Mouse (Mus musculus): ENCODE data around the gene Arfip1. TPM values are rescaled to one million over a fixed set of nuclear protein-coding genes. Genes with fewer than 3 reads are reported as not detected.

Gene Arfip1
- total and polyA plus RNA-seq, 3 experiments = 5.6 to 14.8 (median 14.8) TPM

DNA sequence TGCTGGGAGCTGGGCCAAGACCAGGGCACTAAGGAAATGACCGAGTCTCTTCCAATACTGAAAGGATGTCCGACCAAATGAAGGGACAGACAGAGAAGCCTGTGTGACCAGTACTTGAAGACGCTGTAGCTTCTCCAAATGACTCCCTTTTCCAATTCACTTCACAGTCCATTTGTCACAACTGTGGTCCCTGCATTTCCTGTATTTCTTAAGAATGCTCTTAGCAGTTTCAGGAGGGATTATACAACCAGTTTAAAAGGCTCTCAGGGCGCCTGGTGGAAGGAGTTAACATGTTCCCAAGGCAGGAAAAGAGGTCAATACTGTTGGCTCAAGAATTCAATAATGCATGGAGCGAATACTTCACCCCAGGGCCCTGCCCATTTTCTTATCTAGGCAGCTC lies 109.5 kb downstream of the Arfip1 start:
- no peaks in the 10 kb centered on the region for H3K36me3 ChIP-seq (ENCODE audit: control insufficient read depth, insufficient read depth, low read length)
- intact Hi-C loops (cut with DNase I) = no loop called here
- H3K27ac ChIP-seq = no peak overlapping the region
- WGBS = 45% methylated on average over 5 of the region's 5 CpGs
- H3K4me1 ChIP-seq (ENCODE audit: control insufficient read depth, insufficient read depth, low read length) = peaks cover 2% of the 10 kb centered on the region
- H3K9ac ChIP-seq (ENCODE audit: low read depth, low read length) = no peak overlapping the region
- DNase-seq = no peak
- no peaks in the 10 kb centered on the region; the same call in 1 of the 2 replicates for H3K27me3 ChIP-seq (ENCODE audit: control insufficient read depth, insufficient read depth, low read length)
- H3K4me3 ChIP-seq = no peak overlapping the region
- H3K79me2 ChIP-seq (replicated peaks; ENCODE audit: control insufficient read depth, insufficient read depth, low read length) = no peaks in the 10 kb centered on the region
- TF ChIP-seq CTCF (IDR thresholded peaks at IDR 0.05) (no peak), EP300 (IDR thresholded peaks at IDR 0.05; ENCODE audit: insufficient read depth, low read depth, low read length) (no peak), POLR2A (IDR thresholded peaks at IDR 0.05; ENCODE audit: insufficient read depth, low read depth, low read length) (no peak)

DNA sequence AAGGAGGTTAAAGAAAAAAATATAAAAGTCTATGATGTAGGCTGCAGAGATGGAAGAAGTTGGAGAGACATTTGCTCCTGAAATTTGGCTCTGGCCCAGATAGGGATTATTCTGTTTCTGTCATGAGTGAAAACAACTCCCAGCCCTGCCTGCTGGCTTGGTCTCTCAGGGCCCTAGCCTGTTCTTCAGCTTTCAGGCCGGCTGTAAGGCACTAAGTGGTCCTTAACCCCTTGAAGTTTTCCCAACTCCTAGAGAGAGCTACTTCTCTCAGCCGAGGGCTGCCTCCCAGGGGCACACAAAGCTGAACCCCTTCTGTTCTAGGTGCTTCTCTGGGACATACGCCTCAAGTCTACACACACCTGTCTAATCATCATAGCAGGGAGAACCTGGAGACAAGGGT lies 109.9 kb downstream of the Arfip1 start:
- no peaks in the 10 kb centered on the region for H3K27me3 ChIP-seq (ENCODE audit: control insufficient read depth, insufficient read depth, low read length)
- no peak for TF ChIP-seq POLR2A (IDR thresholded peaks at IDR 0.05; ENCODE audit: insufficient read depth, low read depth, low read length)
- no peak for TF ChIP-seq EP300 (IDR thresholded peaks at IDR 0.05; ENCODE audit: insufficient read depth, low read depth, low read length)
- TF ChIP-seq CTCF (IDR thresholded peaks at IDR 0.05) = no peak
- WGBS = 60% methylated on average over 3 of the region's 3 CpGs
- H3K79me2 ChIP-seq (replicated peaks; ENCODE audit: control insufficient read depth, insufficient read depth, low read length) = no peaks in the 10 kb centered on the region
- no peaks in the 10 kb centered on the region for H3K36me3 ChIP-seq (ENCODE audit: control insufficient read depth, insufficient read depth, low read length)
- H3K4me3 ChIP-seq = no peak overlapping the region
- intact Hi-C loops (cut with DNase I) = no loop called here
- no peak overlapping the region for H3K27ac ChIP-seq
- no peak overlapping the region for H3K9ac ChIP-seq (ENCODE audit: low read depth, low read length)
- H3K4me1 ChIP-seq (ENCODE audit: control insufficient read depth, insufficient read depth, low read length) = peaks cover 2% of the 10 kb centered on the region
- DNase-seq = no peak

DNA sequence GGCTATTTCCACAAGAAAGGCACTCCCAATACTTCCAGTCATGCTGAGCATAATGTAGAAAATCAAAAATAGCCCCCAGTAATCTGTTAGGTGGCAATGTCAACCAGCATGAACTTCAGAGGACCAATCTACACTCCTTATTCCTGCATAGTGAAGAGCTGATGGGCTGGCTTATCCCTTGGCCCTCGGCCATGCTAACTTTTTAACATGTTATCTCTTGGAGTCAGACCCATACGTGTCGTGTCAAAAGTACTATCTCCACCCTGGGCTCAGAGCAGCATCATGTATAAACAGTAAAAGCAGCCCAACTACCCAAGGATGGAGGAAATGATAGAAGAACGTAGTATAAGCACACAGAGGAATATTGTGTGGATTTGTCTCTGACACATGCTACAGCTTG lies 111.3 kb downstream of the Arfip1 start:
- intact Hi-C loops (cut with DNase I) = no loop called here
- 72% methylated on average over 4 of the region's 4 CpGs for WGBS
- H3K36me3 ChIP-seq (ENCODE audit: control insufficient read depth, insufficient read depth, low read length) = no peaks in the 10 kb centered on the region
- no peaks in the 10 kb centered on the region for H3K27me3 ChIP-seq (ENCODE audit: control insufficient read depth, insufficient read depth, low read length)
- H3K79me2 ChIP-seq (replicated peaks; ENCODE audit: control insufficient read depth, insufficient read depth, low read length) = no peaks in the 10 kb centered on the region
- no peak overlapping the region for H3K27ac ChIP-seq
- H3K4me3 ChIP-seq = no peak overlapping the region
- TF ChIP-seq POLR2A (IDR thresholded peaks at IDR 0.05; ENCODE audit: insufficient read depth, low read depth, low read length) (no peak), EP300 (IDR thresholded peaks at IDR 0.05; ENCODE audit: insufficient read depth, low read depth, low read length) (no peak), CTCF (IDR thresholded peaks at IDR 0.05) (no peak)
- H3K4me1 ChIP-seq (ENCODE audit: control insufficient read depth, insufficient read depth, low read length) = peaks cover 2% of the 10 kb centered on the region
- no peak overlapping the region for H3K9ac ChIP-seq (ENCODE audit: low read depth, low read length)
- no peak for DNase-seq

DNA sequence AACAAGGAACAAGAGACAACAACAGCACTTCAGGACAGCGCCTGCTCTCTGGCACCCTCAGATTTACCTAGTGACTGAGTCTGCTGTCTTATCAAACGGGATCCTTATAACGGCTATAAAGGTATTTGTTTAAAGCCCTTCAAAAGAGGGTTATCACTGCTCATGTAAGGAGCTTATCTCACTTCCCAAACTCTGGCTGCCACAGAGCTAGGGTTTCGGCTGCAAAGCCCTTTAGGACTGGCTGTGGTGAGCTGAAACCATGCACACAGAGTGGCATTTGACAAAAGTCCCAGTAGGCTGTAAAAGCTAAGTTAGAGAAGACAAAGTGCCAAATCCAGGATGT lies 114.3 kb downstream of the Arfip1 start:
- Histone ChIP-seq H3K4me1 (ENCODE audit: control insufficient read depth, insufficient read depth, low read length) (peaks cover 2% of the 10 kb centered on the region), H3K27me3 (ENCODE audit: control insufficient read depth, insufficient read depth, low read length) (no peaks in the 10 kb centered on the region), H3K9ac (ENCODE audit: low read depth, low read length) (no peak overlapping the region), H3K4me3 (no peak overlapping the region), H3K79me2 (replicated peaks; ENCODE audit: control insufficient read depth, insufficient read depth, low read length) (no peaks in the 10 kb centered on the region), H3K27ac (no peak overlapping the region), H3K36me3 (ENCODE audit: control insufficient read depth, insufficient read depth, low read length) (no peaks in the 10 kb centered on the region)
- intact Hi-C loops (cut with DNase I) = no loop called here
- 59% methylated on average over 4 of the region's 4 CpGs for WGBS
- TF ChIP-seq POLR2A (IDR thresholded peaks at IDR 0.05; ENCODE audit: insufficient read depth, low read depth, low read length) (no peak), EP300 (IDR thresholded peaks at IDR 0.05; ENCODE audit: insufficient read depth, low read depth, low read length) (no peak), CTCF (IDR thresholded peaks at IDR 0.05) (no peak)
- DNase-seq = no peak

DNA sequence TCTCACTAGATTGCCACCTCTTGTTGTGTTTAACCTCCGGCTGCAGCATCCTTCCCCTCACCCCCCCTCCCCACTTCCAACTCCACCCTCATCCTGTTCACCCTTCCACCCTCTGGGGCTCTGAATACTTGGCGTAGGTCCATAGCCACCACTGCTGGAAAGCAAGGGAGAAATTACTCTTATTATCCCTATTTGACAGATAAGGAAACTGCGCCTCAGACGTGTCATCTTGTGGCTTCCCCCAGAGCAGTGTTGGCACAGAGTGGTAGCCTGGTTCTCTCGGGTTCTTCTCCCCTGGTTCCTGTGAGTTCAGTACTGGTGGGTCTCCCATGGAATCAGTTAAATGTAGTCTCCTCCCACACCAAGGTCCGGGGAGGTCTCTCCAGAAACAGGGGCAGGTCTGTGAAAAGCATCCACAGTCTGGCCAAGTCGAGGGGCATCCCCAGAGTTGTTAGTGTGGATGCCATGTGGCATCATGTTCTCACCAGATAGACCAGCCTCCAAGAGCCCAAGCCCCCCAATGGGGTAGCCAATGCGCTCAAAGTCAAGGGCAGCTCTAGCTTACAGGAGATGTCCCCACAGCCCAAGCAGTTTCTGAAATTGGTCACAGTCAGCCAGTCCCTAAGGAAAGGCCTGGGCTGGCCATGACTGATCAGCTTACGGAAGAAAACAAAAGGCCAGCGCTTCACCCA lies 114.9 kb downstream of the Arfip1 start:
- Histone ChIP-seq H3K36me3 (ENCODE audit: control insufficient read depth, insufficient read depth, low read length) (no peaks in the 10 kb centered on the region), H3K27me3 (ENCODE audit: control insufficient read depth, insufficient read depth, low read length) (no peaks in the 10 kb centered on the region), H3K79me2 (replicated peaks; ENCODE audit: control insufficient read depth, insufficient read depth, low read length) (no peaks in the 10 kb centered on the region), H3K4me1 (ENCODE audit: control insufficient read depth, insufficient read depth, low read length) (no peaks in the 10 kb centered on the region), H3K4me3 (no peak overlapping the region), H3K27ac (no peak overlapping the region), H3K9ac (ENCODE audit: low read depth, low read length) (no peak overlapping the region)
- WGBS = 49% methylated on average over 10 of the region's 10 CpGs
- intact Hi-C loops (cut with DNase I) = no loop called here
- no peak for TF ChIP-seq CTCF (IDR thresholded peaks at IDR 0.05)
- no peak for TF ChIP-seq EP300 (IDR thresholded peaks at IDR 0.05; ENCODE audit: insufficient read depth, low read depth, low read length)
- TF ChIP-seq POLR2A (IDR thresholded peaks at IDR 0.05; ENCODE audit: insufficient read depth, low read depth, low read length) = no peak
- DNase-seq = no peak

DNA sequence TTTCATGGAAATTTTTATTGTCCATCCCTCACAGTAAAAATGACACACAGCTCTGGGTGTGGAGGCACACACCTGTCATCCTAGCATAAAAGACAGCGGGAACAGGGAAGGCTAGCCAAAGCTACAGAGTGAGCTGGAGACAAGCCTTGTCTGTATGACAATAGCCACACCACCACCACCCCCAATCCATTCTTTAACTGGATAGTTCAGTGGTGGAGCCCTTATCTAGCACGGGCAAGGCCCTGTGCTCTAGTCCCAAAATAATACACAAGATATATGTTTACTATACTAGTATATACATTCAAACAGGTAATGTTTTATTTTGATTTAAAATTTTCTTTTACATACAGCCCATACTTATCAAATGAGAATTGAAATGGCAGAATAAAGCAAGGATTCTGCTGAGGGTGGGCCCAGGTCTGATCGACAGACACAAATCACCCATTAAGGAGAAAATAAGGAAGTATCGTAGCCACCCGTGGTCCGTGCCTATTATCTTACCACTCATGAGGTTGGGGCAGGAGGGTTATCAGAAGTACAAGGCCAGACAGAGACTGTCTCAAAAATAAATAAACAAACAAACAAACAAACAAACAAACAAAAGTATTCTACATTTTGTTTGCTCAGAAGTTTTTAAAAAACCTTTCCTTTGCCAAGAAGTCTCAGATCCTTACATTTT lies 116.5 kb downstream of the Arfip1 start:
- Histone ChIP-seq H3K27ac (no peak overlapping the region), H3K9ac (ENCODE audit: low read depth, low read length) (no peak overlapping the region), H3K36me3 (ENCODE audit: control insufficient read depth, insufficient read depth, low read length) (no peaks in the 10 kb centered on the region), H3K4me1 (ENCODE audit: control insufficient read depth, insufficient read depth, low read length) (no peaks in the 10 kb centered on the region), H3K79me2 (replicated peaks; ENCODE audit: control insufficient read depth, insufficient read depth, low read length) (no peaks in the 10 kb centered on the region), H3K4me3 (no peak overlapping the region), H3K27me3 (ENCODE audit: control insufficient read depth, insufficient read depth, low read length) (no peaks in the 10 kb centered on the region)
- TF ChIP-seq EP300 (IDR thresholded peaks at IDR 0.05; ENCODE audit: insufficient read depth, low read depth, low read length) (no peak), POLR2A (IDR thresholded peaks at IDR 0.05; ENCODE audit: insufficient read depth, low read depth, low read length) (no peak), CTCF (IDR thresholded peaks at IDR 0.05) (no peak)
- WGBS = 84% methylated on average over 6 of the region's 6 CpGs
- no peak for DNase-seq
- intact Hi-C loops (cut with DNase I) = no loop called here
